Mouse (Mus musculus): ENCODE results near the gene Plpp7. TPM values are rescaled to one million over a fixed set of nuclear protein-coding genes. Genes with fewer than 3 reads are reported as not detected.

Gene Plpp7
- polyA plus RNA-seq, 1 experiment, result 2.2 TPM

DNA sequence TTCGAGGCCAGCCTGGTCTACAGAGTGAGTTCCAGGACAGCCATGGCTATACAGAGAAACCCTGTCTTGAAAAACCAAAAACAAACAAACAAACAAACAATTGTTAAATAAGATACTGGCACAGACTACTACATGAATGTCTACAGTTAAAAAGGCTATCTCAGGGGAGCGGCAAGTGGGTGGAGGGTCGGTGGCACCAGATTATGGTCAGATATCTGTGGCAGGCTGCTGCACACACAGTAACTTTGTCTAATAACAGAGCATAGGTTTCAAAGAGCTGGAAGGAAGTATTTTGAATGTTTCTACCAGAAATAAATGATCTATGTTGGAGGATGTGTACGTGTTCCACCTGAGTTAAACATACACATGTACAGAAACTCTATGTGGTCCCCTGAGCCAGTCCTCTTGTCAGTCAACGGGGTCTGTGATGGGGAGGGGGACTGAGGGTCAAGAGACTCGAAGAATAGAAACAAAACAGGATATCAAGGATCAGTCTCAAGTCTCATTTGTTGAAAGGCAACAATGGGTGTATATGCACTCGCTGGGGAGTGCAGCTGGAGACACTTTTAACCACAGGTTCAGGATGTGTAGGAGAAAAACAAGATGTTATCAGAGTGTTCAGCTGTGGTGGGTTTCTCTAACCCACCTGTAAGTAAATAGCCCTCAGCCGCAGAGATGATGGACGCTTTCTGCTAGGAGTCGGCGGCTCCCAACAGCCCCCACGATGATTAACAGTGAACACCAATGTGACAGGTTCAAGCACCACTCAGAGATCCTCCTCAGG, 33.4 kb upstream of the Plpp7 start:
- TF ChIP-seq CTCF (IDR thresholded peaks at IDR 0.05; ENCODE audit: extremely low read depth, insufficient read length, insufficient replicate concordance, low read depth, low read length), result no peak
- Histone ChIP-seq H3K27ac (ENCODE audit: insufficient read depth, low read depth, low read length) (peak overlapping the region; percentile 33), H3K4me1 (ENCODE audit: control insufficient read depth, insufficient read depth, insufficient read length, low read length) (no peaks in the 10 kb centered on the region), H3K27me3 (ENCODE audit: control insufficient read depth, insufficient read depth, low read length) (no peaks in the 10 kb centered on the region), H3K36me3 (ENCODE audit: control insufficient read depth, insufficient read depth, low read length) (no peaks in the 10 kb centered on the region), H3K4me3 (ENCODE audit: low read depth, low read length) (no peak overlapping the region)
- 63% methylated on average over 12 of the region's 12 CpGs for WGBS

DNA sequence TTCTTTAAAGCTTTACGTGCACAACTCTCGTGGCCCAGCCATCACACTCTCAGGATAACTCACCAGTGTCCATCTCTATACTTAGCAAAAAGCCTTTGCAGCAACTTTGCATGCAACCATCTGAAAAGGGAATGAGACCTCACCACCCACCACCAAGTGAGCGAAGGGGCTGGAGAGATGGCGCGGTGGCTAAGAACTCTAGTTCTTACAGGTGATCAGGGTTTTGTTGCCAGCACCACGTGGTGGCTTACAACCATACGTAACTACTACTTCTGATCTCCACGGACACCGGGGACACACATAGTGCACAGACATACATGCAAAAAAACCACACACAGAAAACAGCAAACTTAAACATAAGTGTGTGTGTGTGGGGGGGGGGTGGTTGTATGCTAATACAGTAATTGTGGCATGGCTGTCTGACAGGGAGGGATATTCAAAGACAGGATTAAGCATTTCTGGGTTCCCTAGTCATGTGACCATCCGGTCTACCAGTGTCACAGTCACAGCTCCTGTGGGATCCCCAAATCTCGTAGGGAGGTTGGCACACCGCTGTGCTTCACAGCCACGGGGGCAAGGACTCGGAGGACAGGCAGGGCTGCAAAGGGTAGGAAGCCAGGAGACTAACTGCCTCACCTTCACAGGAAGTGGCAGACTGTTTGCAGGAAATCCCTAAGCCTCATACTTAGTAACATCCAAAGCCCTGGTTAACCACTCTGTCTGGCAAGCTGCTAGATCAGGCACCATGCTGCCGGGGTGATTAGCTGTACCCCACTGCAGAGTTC, 32.5 kb upstream of the Plpp7 start:
- Histone ChIP-seq H3K4me3 (ENCODE audit: low read depth, low read length) (no peak overlapping the region), H3K27me3 (ENCODE audit: control insufficient read depth, insufficient read depth, low read length) (no peaks in the 10 kb centered on the region), H3K27ac (ENCODE audit: insufficient read depth, low read depth, low read length) (peak overlapping the region; percentile 33), H3K4me1 (ENCODE audit: control insufficient read depth, insufficient read depth, insufficient read length, low read length) (no peaks in the 10 kb centered on the region), H3K36me3 (ENCODE audit: control insufficient read depth, insufficient read depth, low read length) (no peaks in the 10 kb centered on the region)
- WGBS, result 73% methylated on average over 15 of the region's 15 CpGs
- TF ChIP-seq POLR2A (IDR thresholded peaks at IDR 0.05; ENCODE audit: low read depth, low read length), result no peak
- TF ChIP-seq CTCF (IDR thresholded peaks at IDR 0.05; ENCODE audit: extremely low read depth, insufficient read length, insufficient replicate concordance, low read depth, low read length), result no peak

DNA sequence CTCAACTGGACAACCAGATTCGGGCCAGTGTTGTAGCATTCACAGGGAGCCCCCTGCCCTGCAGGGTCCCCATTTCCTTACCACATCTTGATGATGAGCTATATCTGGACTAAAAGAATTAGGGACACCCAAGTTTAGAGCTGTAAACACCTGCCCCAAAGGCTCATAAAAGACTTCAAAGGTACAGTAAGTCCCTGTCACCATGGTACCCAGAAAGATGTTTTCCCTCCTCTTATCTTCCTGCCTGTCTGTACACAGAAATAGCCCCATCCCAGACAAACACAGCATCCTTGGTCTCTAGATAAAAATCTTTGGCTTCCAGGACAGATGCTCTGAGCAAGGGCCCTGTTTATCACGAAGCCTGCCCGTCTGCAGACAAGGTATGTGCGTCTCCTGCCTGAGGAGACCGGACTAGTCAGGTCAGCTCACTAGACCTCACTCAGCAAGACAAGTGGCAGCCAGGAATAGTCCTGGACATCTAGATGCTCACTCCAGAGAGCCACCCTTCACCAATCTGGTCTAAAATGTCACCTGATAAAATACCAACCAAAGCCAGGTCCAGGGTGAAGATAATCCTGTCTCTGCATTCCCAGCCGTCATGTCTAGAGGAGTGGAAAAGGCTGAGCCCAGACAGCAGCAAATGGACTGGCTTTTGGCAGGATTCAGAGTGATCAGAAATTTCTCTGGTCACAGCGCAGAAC, 31.7 kb upstream of the Plpp7 start:
- no peak for TF ChIP-seq POLR2A (IDR thresholded peaks at IDR 0.05; ENCODE audit: low read depth, low read length)
- TF ChIP-seq CTCF (IDR thresholded peaks at IDR 0.05; ENCODE audit: extremely low read depth, insufficient read length, insufficient replicate concordance, low read depth, low read length), result no peak
- H3K36me3 ChIP-seq (ENCODE audit: control insufficient read depth, insufficient read depth, low read length), result peaks cover 1% of the 10 kb centered on the region; the same call in 1 of the 2 replicates
- H3K4me3 ChIP-seq (ENCODE audit: low read depth, low read length), result no peak overlapping the region
- H3K27ac ChIP-seq (ENCODE audit: insufficient read depth, low read depth, low read length), result 0 out of 2 replicates have a peak overlapping the region, but pooled peaks have one; percentile 21
- H3K4me1 ChIP-seq (ENCODE audit: control insufficient read depth, insufficient read depth, insufficient read length, low read length), result no peaks in the 10 kb centered on the region
- H3K27me3 ChIP-seq (ENCODE audit: control insufficient read depth, insufficient read depth, low read length), result no peaks in the 10 kb centered on the region
- 71% methylated on average over 7 of the region's 7 CpGs for WGBS

DNA sequence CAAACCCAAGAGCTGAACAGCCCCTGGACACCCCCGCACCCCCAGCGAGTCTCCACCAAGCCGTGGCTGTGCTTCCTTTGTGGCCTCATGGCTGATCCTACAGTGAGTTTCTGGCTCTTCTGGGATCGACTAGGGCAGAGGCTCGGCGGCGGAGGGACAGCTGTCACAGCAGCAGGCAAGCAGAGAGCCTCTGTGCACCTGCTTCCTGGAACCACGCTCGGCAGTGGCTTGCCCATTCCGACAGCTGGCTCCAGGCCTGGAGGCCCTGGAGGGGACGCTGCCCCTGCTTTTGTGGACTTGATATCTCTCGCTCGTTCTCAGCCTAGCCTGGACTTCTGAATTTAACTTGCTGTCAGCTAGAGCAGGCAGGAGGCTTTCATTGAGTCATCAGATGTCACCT, 30.4 kb upstream of the Plpp7 start:
- 46% methylated on average over 13 of the region's 13 CpGs for WGBS
- Histone ChIP-seq H3K4me1 (ENCODE audit: control insufficient read depth, insufficient read depth, insufficient read length, low read length) (no peaks in the 10 kb centered on the region), H3K27me3 (ENCODE audit: control insufficient read depth, insufficient read depth, low read length) (no peaks in the 10 kb centered on the region), H3K36me3 (ENCODE audit: control insufficient read depth, insufficient read depth, low read length) (peaks cover 8% of the 10 kb centered on the region), H3K4me3 (ENCODE audit: low read depth, low read length) (0 out of 2 replicates have a peak overlapping the region, but pooled peaks have one; percentile 2), H3K27ac (ENCODE audit: insufficient read depth, low read depth, low read length) (peak overlapping the region; percentile 31)
- no peak for TF ChIP-seq CTCF (IDR thresholded peaks at IDR 0.05; ENCODE audit: extremely low read depth, insufficient read length, insufficient replicate concordance, low read depth, low read length)
- TF ChIP-seq POLR2A (IDR thresholded peaks at IDR 0.05; ENCODE audit: low read depth, low read length), result no peak

DNA sequence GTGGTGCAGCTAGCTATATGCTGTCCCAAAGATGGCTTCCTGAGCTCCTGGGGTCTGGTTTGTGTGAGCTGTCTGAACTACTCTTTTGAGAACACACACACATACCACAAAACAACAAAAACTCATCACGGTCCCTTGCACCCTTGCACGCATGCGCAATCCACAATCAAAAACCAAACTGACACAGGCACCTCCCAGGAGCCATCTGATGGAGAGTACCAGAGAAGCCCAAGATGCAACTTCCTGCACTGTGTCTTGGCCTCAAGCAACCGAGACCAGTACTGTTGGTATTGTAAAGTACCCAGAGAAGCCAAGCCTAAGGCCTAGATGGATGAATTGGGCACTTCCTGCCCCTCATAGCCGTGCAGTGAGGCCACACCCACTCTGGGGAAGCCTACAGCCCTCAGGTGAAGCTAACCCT, 29.9 kb upstream of the Plpp7 start:
- Histone ChIP-seq H3K27me3 (ENCODE audit: control insufficient read depth, insufficient read depth, low read length) (no peaks in the 10 kb centered on the region), H3K27ac (ENCODE audit: insufficient read depth, low read depth, low read length) (peak overlapping the region; percentile 31; the same call in 1 of the 2 replicates), H3K36me3 (ENCODE audit: control insufficient read depth, insufficient read depth, low read length) (peaks cover 8% of the 10 kb centered on the region), H3K4me3 (ENCODE audit: low read depth, low read length) (no peak overlapping the region), H3K4me1 (ENCODE audit: control insufficient read depth, insufficient read depth, insufficient read length, low read length) (no peaks in the 10 kb centered on the region)
- 75% methylated on average over 5 of the region's 5 CpGs for WGBS
- TF ChIP-seq CTCF (IDR thresholded peaks at IDR 0.05; ENCODE audit: extremely low read depth, insufficient read length, insufficient replicate concordance, low read depth, low read length) (no peak), POLR2A (IDR thresholded peaks at IDR 0.05; ENCODE audit: low read depth, low read length) (no peak)

DNA sequence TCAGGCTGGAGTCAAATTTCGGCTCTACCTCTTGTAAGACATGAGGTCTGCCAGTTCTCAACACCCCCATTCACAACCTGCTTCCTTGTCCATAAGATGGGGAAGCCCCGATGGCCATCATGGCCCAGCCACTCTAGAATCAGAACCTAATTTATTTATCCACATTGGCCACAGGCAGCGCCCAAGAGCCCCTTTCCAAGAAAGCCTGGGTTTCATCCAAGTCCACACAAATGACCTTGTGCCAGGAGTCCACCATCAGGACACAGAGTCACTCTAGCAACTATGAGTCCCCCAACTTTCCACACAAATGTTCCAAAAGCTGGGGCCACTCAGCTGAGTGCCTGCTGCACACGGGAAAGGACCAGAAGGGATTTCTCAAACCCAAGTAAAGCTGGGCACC, 29.3 kb upstream of the Plpp7 start:
- Histone ChIP-seq H3K27ac (ENCODE audit: insufficient read depth, low read depth, low read length) (no peak overlapping the region), H3K36me3 (ENCODE audit: control insufficient read depth, insufficient read depth, low read length) (peaks cover 8% of the 10 kb centered on the region), H3K27me3 (ENCODE audit: control insufficient read depth, insufficient read depth, low read length) (no peaks in the 10 kb centered on the region), H3K4me3 (ENCODE audit: low read depth, low read length) (no peak overlapping the region), H3K4me1 (ENCODE audit: control insufficient read depth, insufficient read depth, insufficient read length, low read length) (no peaks in the 10 kb centered on the region)
- TF ChIP-seq CTCF (IDR thresholded peaks at IDR 0.05; ENCODE audit: extremely low read depth, insufficient read length, insufficient replicate concordance, low read depth, low read length), result no peak
- TF ChIP-seq POLR2A (IDR thresholded peaks at IDR 0.05; ENCODE audit: low read depth, low read length), result no peak
- WGBS, result 73% methylated on average over 4 of the region's 4 CpGs
